ENCODE assay signal across 9 mouse cellular contexts in genomic region chr3:32698228-32698863, GRCm38 (mm10). TPM values are rescaled to one million over a fixed set of nuclear protein-coding genes. Genes with fewer than 3 reads are reported as not detected.
DNase-seq lines count a peak whose midpoint lies in the region; ATAC-seq lines count a peak whose summit lies in the region.
"Had no signal": no experiment of that assay in that cellular context is flagged by ENCODE, and none has a peak within 500 bp of the region (broad histone marks: within the 10 kb centered on the region; RNA-seq: fewer than 3 reads in every experiment).

No protein-coding gene starts in this region.

- no peaks in the 10 kb centered on the region for H3K27me3 ChIP-seq in embryonic facial prominence, embryonic 10.5 days (replicated peaks; ENCODE audit: low read depth, poor library complexity, severe bottlenecking)
- H3K27me3 ChIP-seq in heart, embryonic 10.5 days (ENCODE audit: insufficient read depth, poor library complexity, severe bottlenecking): no peaks in the 10 kb centered on the region
- H3K27me3 ChIP-seq in liver, embryonic 12.5 days (replicated peaks): no peaks in the 10 kb centered on the region
- H3K27me3 ChIP-seq in stomach, embryonic 15.5 days (replicated peaks): no peaks in the 10 kb centered on the region
- H3K27me3 ChIP-seq: embryonic facial prominence, embryonic 12.5 days had no signal

- peak; percentile 49; the same call in 1 of the 2 replicates for ATAC-seq in liver, embryonic 12.5 days
- peak; percentile 39; the same call in 1 of the 2 replicates for ATAC-seq in stomach, embryonic 15.5 days (ENCODE audit: insufficient read depth, low FRiP score, low read depth)

- peak; percentile 86 for DNase-seq in A20 (ENCODE audit: low read depth, low spot score)
- DNase-seq in adrenal gland, postnatal 14 days: peak; percentile 91
- DNase-seq in embryonic facial prominence, embryonic 10.5 days (ENCODE audit: low spot score): peak; percentile 88
- DNase-seq in heart, embryonic 10.5 days (ENCODE audit: low spot score): peak; percentile 89
- peak; percentile 91 for DNase-seq in kidney, postnatal 14 days
- DNase-seq in neural tube, embryonic 10.5 days (ENCODE audit: extremely low spot score, low spot score): peak; percentile 89

- H3K4me2 ChIP-seq in liver, embryonic 12.5 days: no peak overlapping the region
- no peak overlapping the region for H3K4me2 ChIP-seq in stomach, embryonic 15.5 days
- H3K4me2 ChIP-seq: embryonic facial prominence, embryonic 12.5 days had no signal

- H3K36me3 ChIP-seq in embryonic facial prominence, embryonic 10.5 days (replicated peaks): no peaks in the 10 kb centered on the region
- H3K36me3 ChIP-seq in heart, embryonic 10.5 days: no peaks in the 10 kb centered on the region
- H3K36me3 ChIP-seq in liver, embryonic 12.5 days: no peaks in the 10 kb centered on the region
- no peaks in the 10 kb centered on the region for H3K36me3 ChIP-seq in stomach, embryonic 15.5 days
- H3K36me3 ChIP-seq: embryonic facial prominence, embryonic 12.5 days had no signal

- no peak overlapping the region for H3K4me3 ChIP-seq in embryonic facial prominence, embryonic 10.5 days
- no peak overlapping the region for H3K4me3 ChIP-seq in heart, embryonic 10.5 days
- H3K4me3 ChIP-seq in liver, embryonic 12.5 days: no peak overlapping the region
- H3K4me3 ChIP-seq in stomach, embryonic 15.5 days (replicated peaks): no peak overlapping the region
- H3K4me3 ChIP-seq: embryonic facial prominence, embryonic 12.5 days had no signal

- H3K4me1 ChIP-seq in embryonic facial prominence, embryonic 10.5 days: no peaks in the 10 kb centered on the region
- H3K4me1 ChIP-seq in heart, embryonic 10.5 days: no peaks in the 10 kb centered on the region
- peaks cover 24% of the 10 kb centered on the region for H3K4me1 ChIP-seq in liver, embryonic 12.5 days
- H3K4me1 ChIP-seq in stomach, embryonic 15.5 days: no peaks in the 10 kb centered on the region
- H3K4me1 ChIP-seq: embryonic facial prominence, embryonic 12.5 days had no signal

- no peak overlapping the region for H3K9ac ChIP-seq in liver, embryonic 12.5 days
- H3K9ac ChIP-seq in stomach, embryonic 15.5 days: no peak overlapping the region
- H3K9ac ChIP-seq: embryonic facial prominence, embryonic 12.5 days had no signal

- H3K9me3 ChIP-seq in embryonic facial prominence, embryonic 10.5 days: no peaks in the 10 kb centered on the region
- H3K9me3 ChIP-seq in heart, embryonic 10.5 days: no peaks in the 10 kb centered on the region
- H3K9me3 ChIP-seq in liver, embryonic 12.5 days (replicated peaks): no peaks in the 10 kb centered on the region
- H3K9me3 ChIP-seq in stomach, embryonic 15.5 days: no peaks in the 10 kb centered on the region
- H3K9me3 ChIP-seq: embryonic facial prominence, embryonic 12.5 days had no signal

- no peak overlapping the region for H3K27ac ChIP-seq in embryonic facial prominence, embryonic 10.5 days (replicated peaks)
- H3K27ac ChIP-seq in heart, embryonic 10.5 days: no peak overlapping the region
- H3K27ac ChIP-seq in liver, embryonic 12.5 days: no peak overlapping the region
- no peak overlapping the region for H3K27ac ChIP-seq in stomach, embryonic 15.5 days
- H3K27ac ChIP-seq: embryonic facial prominence, embryonic 12.5 days had no signal

- WGBS in embryonic facial prominence, embryonic 10.5 days: 42% methylated on average over 7 of the region's 7 CpGs
- 37% methylated on average over 7 of the region's 7 CpGs for WGBS in heart, embryonic 10.5 days
- WGBS in liver, embryonic 12.5 days (ENCODE audit: insufficient replicate concordance): 28% methylated on average over 7 of the region's 7 CpGs
- 37% methylated on average over 7 of the region's 7 CpGs for WGBS in stomach, embryonic 15.5 days

RNA-seq across cellular contexts. Expression of gene Actl6a, which starts 7.8 kb away (rescaled TPM):
- 44.5 and 45.2 TPM in 2 replicates for total RNA-seq in adrenal gland, postnatal 14 days (2021)
- 274 and 289 TPM in 2 replicates for polyA plus RNA-seq in embryonic facial prominence, embryonic 10.5 days (2016; fragmentation: Nextera tagmentation; extraction: Ambion mirVana)
- polyA plus RNA-seq in heart, embryonic 10.5 days (2016; fragmentation: Nextera tagmentation; extraction: Ambion mirVana): 131 and 187 TPM in 2 replicates
- 127 and 132 TPM in 2 replicates for polyA plus RNA-seq in liver, embryonic 12.5 days (2016; fragmentation: Nextera tagmentation; extraction: Ambion mirVana)
- 126 and 134 TPM in 2 replicates for polyA plus RNA-seq in stomach, embryonic 15.5 days (2015; fragmentation: Nextera tagmentation; extraction: Ambion mirVana)

RNA-seq across cellular contexts. Expression of gene Ndufb5, which starts 38.4 kb away (rescaled TPM):
- total RNA-seq in adrenal gland, postnatal 14 days (2021): 503 and 504 TPM in 2 replicates
- 268 and 276 TPM in 2 replicates for polyA plus RNA-seq in embryonic facial prominence, embryonic 10.5 days (2016; fragmentation: Nextera tagmentation; extraction: Ambion mirVana)
- polyA plus RNA-seq in heart, embryonic 10.5 days (2016; fragmentation: Nextera tagmentation; extraction: Ambion mirVana): 335 and 408 TPM in 2 replicates
- polyA plus RNA-seq in liver, embryonic 12.5 days (2016; fragmentation: Nextera tagmentation; extraction: Ambion mirVana): 176 and 178 TPM in 2 replicates
- 288 and 303 TPM in 2 replicates for polyA plus RNA-seq in stomach, embryonic 15.5 days (2015; fragmentation: Nextera tagmentation; extraction: Ambion mirVana)

RNA-seq across cellular contexts. Expression of gene Mrpl47, which starts 39.1 kb away (rescaled TPM):
- total RNA-seq in adrenal gland, postnatal 14 days (2021): 38.0 and 45.0 TPM in 2 replicates
- polyA plus RNA-seq in embryonic facial prominence, embryonic 10.5 days (2016; fragmentation: Nextera tagmentation; extraction: Ambion mirVana): 36.7 and 37.7 TPM in 2 replicates
- polyA plus RNA-seq in heart, embryonic 10.5 days (2016; fragmentation: Nextera tagmentation; extraction: Ambion mirVana): 32.4 and 40.5 TPM in 2 replicates
- polyA plus RNA-seq in liver, embryonic 12.5 days (2016; fragmentation: Nextera tagmentation; extraction: Ambion mirVana): 29.6 and 30.1 TPM in 2 replicates
- 30.0 and 38.0 TPM in 2 replicates for polyA plus RNA-seq in stomach, embryonic 15.5 days (2015; fragmentation: Nextera tagmentation; extraction: Ambion mirVana)
